Mouse (Mus musculus) midbrain, embryonic 16.5 days (tissue): ENCODE results near the gene Atp8a1. TPM values are rescaled to one million over a fixed set of nuclear protein-coding genes. Genes with fewer than 3 reads are reported as not detected.

ENCODE experiments used
- ATAC-seq: fragments of 200-750 bp; cut with Nextera tagmentation; 2 replicates; pipeline ENCODE4 v1.8.0; 2017; ENCODE audit warnings: moderate TSS enrichment
- H3K27ac ChIP-seq: fragments of 300-500 bp; sonication (generic); 2 replicates; pipeline ENCODE4 v1.5.1; 2014; ENCODE audit warnings: mild to moderate bottlenecking, low read length, mixed read lengths
- H3K27me3 ChIP-seq: fragments of 300-500 bp; sonication (generic); 2 replicates; pipeline ENCODE4 v1.6.1; 2014; ENCODE audit warnings: low read depth, low read length, mixed read lengths; ENCODE audit not compliant: control insufficient read depth, insufficient read depth
- H3K36me3 ChIP-seq: fragments of 300-500 bp; sonication (generic); 2 replicates; pipeline ENCODE4 v1.6.1; 2014; ENCODE audit warnings: mild to moderate bottlenecking, low read length, moderate library complexity, mixed read lengths; ENCODE audit not compliant: control insufficient read depth, insufficient read depth
- H3K4me1 ChIP-seq: fragments of 300-500 bp; sonication (generic); 2 replicates; pipeline ENCODE4 v1.6.1; 2014; ENCODE audit warnings: mild to moderate bottlenecking, low read length, mixed read lengths; ENCODE audit not compliant: control insufficient read depth, insufficient read depth
- H3K4me2 ChIP-seq: fragments of 300-500 bp; sonication (generic); 2 replicates; pipeline ENCODE4 v1.6.1; 2014; ENCODE audit warnings: mild to moderate bottlenecking, low read length, mixed read lengths
- H3K4me3 ChIP-seq: fragments of 300-500 bp; sonication (generic); 2 replicates; pipeline ENCODE4 v1.5.1; 2014; ENCODE audit warnings: low read depth, mild to moderate bottlenecking, low read length, moderate library complexity, mixed read lengths
- H3K9ac ChIP-seq: fragments of 300-500 bp; sonication (generic); 2 replicates; pipeline ENCODE4 v1.6.1; 2014; ENCODE audit warnings: low read depth, low read length, mixed read lengths
- H3K9me3 ChIP-seq: fragments of 300-500 bp; sonication (generic); replicated peaks from 2 replicates; pipeline ENCODE4 v1.6.1; 2014; ENCODE audit warnings: mild to moderate bottlenecking, low read length, mixed read lengths; ENCODE audit not compliant: control insufficient read depth, poor library complexity, severe bottlenecking
- WGBS: fragments of 180-500 bp; shearing (Covaris S2); extraction: QIAGEN DNeasy Blood & Tissue Kit; methylation state at CpG from one replicate; pipeline ENCODE4 v1.1.7; 2014; 5-methylcytosine and 5-hydroxymethylcytosine counted together
- polyA plus RNA-seq: library from polyadenylated mRNA; unstranded; fragments of >200 nt; fragmentation: Nextera tagmentation; extraction: Ambion mirVana; gene quantifications from 2 replicates; pipeline ENCODE4 v1.2.1, GENCODE M21; 2015

Atp8a1 gene
- polyA plus RNA-seq, 1 experiment from 2014 or later, result 53.6 TPM

GRCm38 (mm10) chr5:67656821-67657259 is 190.4 kb downstream of the Atp8a1 start:
- Histone ChIP-seq H3K27me3 (peaks cover 27% of the 10 kb centered on the region), H3K4me3 (no peak overlapping the region), H3K27ac (no peak overlapping the region), H3K4me1 (peaks cover 7% of the 10 kb centered on the region; the same call in 1 of the 2 replicates), H3K4me2 (no peak overlapping the region), H3K9ac (no peak overlapping the region), H3K9me3 (no peaks in the 10 kb centered on the region), H3K36me3 (peaks cover 9% of the 10 kb centered on the region)
- ATAC-seq, result no peak
- WGBS, result 10% methylated on average over 13 of the region's 13 CpGs

GRCm38 (mm10) chr5:67655696-67656519 is 191.3 kb downstream of the Atp8a1 start:
- Histone ChIP-seq H3K36me3 (peaks cover 9% of the 10 kb centered on the region), H3K4me1 (peaks cover 7% of the 10 kb centered on the region; the same call in 1 of the 2 replicates), H3K9me3 (no peaks in the 10 kb centered on the region), H3K27me3 (peaks cover 27% of the 10 kb centered on the region), H3K27ac (no peak overlapping the region), H3K4me2 (no peak overlapping the region), H3K9ac (no peak overlapping the region), H3K4me3 (no peak overlapping the region)
- WGBS, result 21% methylated on average over 14 of the region's 14 CpGs
- no peak for ATAC-seq

- Histone ChIP-seq H3K4me1 (peaks cover 7% of the 10 kb centered on the region; the same call in 1 of the 2 replicates), H3K4me3 (no peak overlapping the region), H3K4me2 (no peak overlapping the region), H3K27me3 (peaks cover 27% of the 10 kb centered on the region), H3K9ac (no peak overlapping the region), H3K36me3 (peaks cover 13% of the 10 kb centered on the region), H3K27ac (no peak overlapping the region), H3K9me3 (no peaks in the 10 kb centered on the region)
- ATAC-seq, result no peak
- WGBS, result 44% methylated on average over 5 of the region's 5 CpGs
Observed at GRCm38 (mm10) chr5:67654572-67654971, 192.7 kb downstream of the Atp8a1 start.

- Histone ChIP-seq H3K9me3 (no peaks in the 10 kb centered on the region), H3K4me2 (no peak overlapping the region), H3K27me3 (peaks cover 28% of the 10 kb centered on the region), H3K9ac (no peak overlapping the region), H3K36me3 (peaks cover 17% of the 10 kb centered on the region), H3K4me1 (peaks cover 7% of the 10 kb centered on the region; the same call in 1 of the 2 replicates), H3K4me3 (no peak overlapping the region), H3K27ac (no peak overlapping the region)
- 96% methylated on average over 3 of the region's 3 CpGs for WGBS
- no peak for ATAC-seq
Observed at GRCm38 (mm10) chr5:67653543-67653942, 193.7 kb downstream of the Atp8a1 start.

GRCm38 (mm10) chr5:67652468-67652867 is 194.8 kb downstream of the Atp8a1 start:
- Histone ChIP-seq H3K4me1 (peaks cover 7% of the 10 kb centered on the region; the same call in 1 of the 2 replicates), H3K9ac (no peak overlapping the region), H3K4me2 (no peak overlapping the region), H3K36me3 (peaks cover 26% of the 10 kb centered on the region), H3K27me3 (peaks cover 35% of the 10 kb centered on the region), H3K27ac (no peak overlapping the region), H3K4me3 (no peak overlapping the region), H3K9me3 (no peaks in the 10 kb centered on the region)
- 94% methylated on average over 4 of the region's 4 CpGs for WGBS
- ATAC-seq, result no peak

- no peaks in the 10 kb centered on the region for H3K9me3 ChIP-seq
- H3K4me3 ChIP-seq, result no peak overlapping the region
- H3K9ac ChIP-seq, result no peak overlapping the region
- H3K27me3 ChIP-seq, result peaks cover 34% of the 10 kb centered on the region
- WGBS, result 92% methylated on average over 5 of the region's 5 CpGs
- H3K36me3 ChIP-seq, result peaks cover 26% of the 10 kb centered on the region
- H3K4me2 ChIP-seq, result no peak overlapping the region
- no peak overlapping the region for H3K27ac ChIP-seq
- no peaks in the 10 kb centered on the region for H3K4me1 ChIP-seq
- ATAC-seq, result no peak
Observed at GRCm38 (mm10) chr5:67650021-67650420, 197.2 kb downstream of the Atp8a1 start.

- no peak for ATAC-seq
- H3K27me3 ChIP-seq, result peaks cover 38% of the 10 kb centered on the region
- WGBS, result 93% methylated on average over 4 of the region's 4 CpGs
- H3K4me3 ChIP-seq, result no peak overlapping the region
- H3K4me2 ChIP-seq, result no peak overlapping the region
- H3K9ac ChIP-seq, result no peak overlapping the region
- H3K9me3 ChIP-seq, result no peaks in the 10 kb centered on the region
- H3K36me3 ChIP-seq, result peaks cover 22% of the 10 kb centered on the region
- H3K27ac ChIP-seq, result no peak overlapping the region
- H3K4me1 ChIP-seq, result no peaks in the 10 kb centered on the region
Observed at GRCm38 (mm10) chr5:67649156-67649555, 198.1 kb downstream of the Atp8a1 start.

GRCm38 (mm10) chr5:67647568-67647967 is 199.7 kb downstream of the Atp8a1 start:
- Histone ChIP-seq H3K4me3 (no peak overlapping the region), H3K9ac (no peak overlapping the region), H3K4me1 (no peaks in the 10 kb centered on the region), H3K4me2 (no peak overlapping the region), H3K36me3 (peaks cover 22% of the 10 kb centered on the region), H3K27ac (no peak overlapping the region), H3K9me3 (no peaks in the 10 kb centered on the region), H3K27me3 (peaks cover 39% of the 10 kb centered on the region)
- 83% methylated on average over 21 of the region's 21 CpGs for WGBS
- ATAC-seq, result no peak

GRCm38 (mm10) chr5:67646756-67647529 is 200.3 kb downstream of the Atp8a1 start:
- Histone ChIP-seq H3K4me3 (no peak overlapping the region), H3K27me3 (peaks cover 42% of the 10 kb centered on the region), H3K36me3 (peaks cover 22% of the 10 kb centered on the region), H3K9ac (no peak overlapping the region), H3K9me3 (no peaks in the 10 kb centered on the region), H3K4me2 (no peak overlapping the region), H3K4me1 (no peaks in the 10 kb centered on the region), H3K27ac (no peak overlapping the region)
- no peak for ATAC-seq
- 90% methylated on average over 20 of the region's 20 CpGs for WGBS
